Mouse (Mus musculus): Measurements from ENCODE around the gene Pptc7. TPM values are rescaled to one million over a fixed set of nuclear protein-coding genes. Genes with fewer than 3 reads are reported as not detected.

Gene Pptc7
- polyA plus RNA-seq, 1 experiment from 2014 or later: 8.6 TPM

DNA sequence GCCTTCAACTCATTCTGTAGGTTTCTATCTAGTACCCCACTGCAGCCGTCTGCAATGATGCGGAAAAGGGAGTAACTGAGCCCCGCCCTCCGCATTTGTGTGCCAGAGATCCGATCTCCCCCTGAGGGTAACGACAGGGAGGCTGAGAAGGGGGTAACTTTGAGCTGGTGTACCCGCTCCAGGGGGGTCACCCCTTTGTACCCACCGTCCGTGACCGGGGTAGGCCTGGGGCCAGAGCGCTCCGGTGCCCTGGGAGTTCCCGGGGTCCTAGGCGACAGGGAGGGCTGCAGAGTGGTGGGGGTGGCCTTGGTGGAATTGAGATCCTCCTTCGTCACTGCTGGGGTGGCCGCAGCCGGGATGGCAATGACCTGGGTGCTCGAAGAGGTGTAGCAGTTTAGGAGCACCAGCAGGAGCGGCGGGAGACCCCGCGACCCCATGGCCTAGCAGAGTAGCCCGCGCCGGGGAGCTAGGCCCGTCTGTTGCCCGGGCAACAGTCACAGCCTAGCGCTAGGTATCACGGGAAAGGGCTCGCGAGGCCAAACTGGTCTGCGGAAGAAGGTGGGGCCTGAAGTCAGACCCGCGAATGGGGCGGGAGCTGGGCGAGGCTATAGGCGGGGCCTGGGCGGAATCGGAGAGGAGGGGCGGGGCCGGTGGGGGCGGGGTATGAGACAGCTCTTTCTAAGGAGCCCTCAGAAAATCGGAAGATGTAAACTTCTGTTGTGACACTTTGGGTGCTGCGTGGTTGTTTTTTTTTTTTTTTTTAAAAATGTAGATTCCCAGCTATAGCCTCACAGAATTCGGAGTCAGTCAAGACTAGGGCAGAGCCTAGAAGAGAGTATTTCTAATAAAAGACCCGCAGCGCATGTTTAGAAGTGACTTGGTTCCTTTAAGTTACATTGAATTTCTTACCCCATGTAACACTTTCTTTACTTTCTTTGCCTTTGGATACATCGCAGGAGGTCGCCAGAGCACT lies 19.9 kb upstream of the Pptc7 start, which contains the start of gene Tctn1:
Gene Tctn1 (minus strand): TSS at position 528 of the 973 bp plus-strand sequence.
- Histone ChIP-seq H3K4me1 (replicated peaks; ENCODE audit: control insufficient read depth, insufficient read depth, low read length) (peaks cover 5% of the 10 kb centered on the region; the same call in 1 of the 2 replicates), H3K4me2 (ENCODE audit: low read depth, low read length) (peak within 1 kb of the TSS; percentile 67), H3K36me3 (ENCODE audit: control insufficient read depth, insufficient read depth, low read length) (no peaks in the 10 kb centered on the region), H3K27ac (ENCODE audit: low read length) (no peak within 1 kb of the TSS), H3K4me3 (ENCODE audit: low read length) (peak within 1 kb of the TSS; percentile 78), H3K9ac (ENCODE audit: low read length) (peak within 1 kb of the TSS; percentile 86), H3K9me3 (ENCODE audit: control insufficient read depth, low read length) (no peaks in the 10 kb centered on the region), H3K27me3 (ENCODE audit: control insufficient read depth, insufficient read depth, low read depth, low read length) (no peaks in the 10 kb centered on the region)
- WGBS: under 1% methylated on average over 49 of the region's 49 CpGs
- ATAC-seq (ENCODE audit: low read depth): peak; percentile 100

DNA sequence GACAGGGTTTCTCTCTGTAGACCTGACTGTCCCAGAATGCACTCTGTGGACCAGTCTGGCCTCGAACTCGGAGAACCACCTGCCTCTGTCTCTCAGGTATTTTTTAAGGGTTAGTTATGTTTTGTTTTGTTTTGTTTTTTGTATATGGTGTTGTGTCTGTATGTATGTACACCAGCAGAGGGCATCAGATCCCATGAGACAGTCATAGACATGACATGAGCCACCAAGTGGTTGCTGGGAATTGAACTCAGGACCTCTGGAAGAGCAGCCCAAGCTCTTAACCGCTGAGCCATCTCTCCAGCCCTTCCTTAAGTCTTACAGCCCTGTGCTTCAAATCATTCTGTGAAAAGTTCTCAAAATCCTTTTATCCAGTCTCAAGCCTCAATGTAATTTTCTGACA lies 19.0 kb upstream of the Pptc7 start:
- no peaks in the 10 kb centered on the region for H3K36me3 ChIP-seq (ENCODE audit: control insufficient read depth, insufficient read depth, low read length)
- H3K9ac ChIP-seq (ENCODE audit: low read length): no peak overlapping the region
- H3K4me1 ChIP-seq (replicated peaks; ENCODE audit: control insufficient read depth, insufficient read depth, low read length): peaks cover 5% of the 10 kb centered on the region; the same call in 1 of the 2 replicates
- WGBS: 76% methylated on average over 3 of the region's 3 CpGs
- H3K27me3 ChIP-seq (ENCODE audit: control insufficient read depth, insufficient read depth, low read depth, low read length): no peaks in the 10 kb centered on the region
- no peak overlapping the region for H3K27ac ChIP-seq (ENCODE audit: low read length)
- no peak for ATAC-seq (ENCODE audit: low read depth)
- no peaks in the 10 kb centered on the region for H3K9me3 ChIP-seq (ENCODE audit: control insufficient read depth, low read length)
- no peak overlapping the region for H3K4me2 ChIP-seq (ENCODE audit: low read depth, low read length)
- H3K4me3 ChIP-seq (ENCODE audit: low read length): no peak overlapping the region

DNA sequence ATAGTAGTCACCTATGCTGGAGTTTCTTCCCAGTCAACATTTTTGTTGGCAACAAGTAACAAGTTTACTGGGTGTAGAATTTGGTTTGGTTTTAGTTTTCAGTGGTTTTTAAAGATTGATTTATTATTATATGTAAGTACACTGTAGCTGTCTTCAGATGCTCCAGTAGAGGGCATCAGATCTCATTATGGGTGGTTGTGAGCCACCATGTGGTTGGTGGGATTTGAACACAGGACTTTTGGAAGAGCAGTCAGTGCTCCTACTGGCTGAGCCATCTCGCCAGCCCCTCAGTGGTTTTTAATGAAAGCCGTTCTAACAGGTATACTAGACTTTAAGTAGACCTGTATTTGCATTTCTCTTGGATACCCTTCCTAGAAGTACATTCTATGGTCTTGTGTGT lies 18.2 kb upstream of the Pptc7 start:
- no peak overlapping the region for H3K4me2 ChIP-seq (ENCODE audit: low read depth, low read length)
- no peak overlapping the region for H3K27ac ChIP-seq (ENCODE audit: low read length)
- no peaks in the 10 kb centered on the region for H3K27me3 ChIP-seq (ENCODE audit: control insufficient read depth, insufficient read depth, low read depth, low read length)
- no peak overlapping the region for H3K4me3 ChIP-seq (ENCODE audit: low read length)
- H3K9me3 ChIP-seq (ENCODE audit: control insufficient read depth, low read length): no peaks in the 10 kb centered on the region
- WGBS: 86% methylated on average over 2 of the region's 2 CpGs
- H3K9ac ChIP-seq (ENCODE audit: low read length): no peak overlapping the region
- H3K36me3 ChIP-seq (ENCODE audit: control insufficient read depth, insufficient read depth, low read length): no peaks in the 10 kb centered on the region
- peaks cover 5% of the 10 kb centered on the region; the same call in 1 of the 2 replicates for H3K4me1 ChIP-seq (replicated peaks; ENCODE audit: control insufficient read depth, insufficient read depth, low read length)
- ATAC-seq (ENCODE audit: low read depth): no peak

GRCm38 (mm10) chr5:122267136-122267535 lies 17.0 kb upstream of the Pptc7 start:
- 58% methylated on average over 7 of the region's 7 CpGs for WGBS

DNA sequence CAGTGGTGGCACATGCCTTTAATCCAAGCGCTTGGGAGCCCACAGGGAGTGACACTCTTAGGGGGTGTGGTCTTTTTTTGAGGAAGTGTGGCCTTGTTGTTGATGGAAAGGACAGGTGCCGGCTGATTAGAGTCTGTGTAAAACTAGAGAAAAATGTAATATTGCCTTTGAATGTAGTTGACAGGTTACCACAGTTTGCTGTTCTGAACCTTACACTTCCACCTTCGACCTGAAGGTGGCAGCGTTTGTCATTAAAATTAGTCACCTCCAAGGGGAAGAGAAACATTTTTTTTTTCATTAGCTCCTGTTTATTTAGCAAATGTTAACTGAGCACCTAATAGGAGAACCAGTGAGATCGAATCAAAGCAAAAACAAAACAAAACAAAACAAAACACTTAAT lies 16.3 kb upstream of the Pptc7 start:
- Histone ChIP-seq H3K4me1 (replicated peaks; ENCODE audit: control insufficient read depth, insufficient read depth, low read length) (peaks cover 5% of the 10 kb centered on the region; the same call in 1 of the 2 replicates), H3K27me3 (ENCODE audit: control insufficient read depth, insufficient read depth, low read depth, low read length) (no peaks in the 10 kb centered on the region), H3K36me3 (ENCODE audit: control insufficient read depth, insufficient read depth, low read length) (no peaks in the 10 kb centered on the region), H3K4me2 (ENCODE audit: low read depth, low read length) (no peak overlapping the region), H3K9ac (ENCODE audit: low read length) (no peak overlapping the region), H3K9me3 (ENCODE audit: control insufficient read depth, low read length) (no peaks in the 10 kb centered on the region), H3K27ac (ENCODE audit: low read length) (no peak overlapping the region), H3K4me3 (ENCODE audit: low read length) (no peak overlapping the region)
- WGBS: 21% methylated on average over 5 of the region's 5 CpGs
- ATAC-seq (ENCODE audit: low read depth): no peak

More at GRCm38 (mm10) chr5:122267136-122267535, 17.0 kb upstream of the Pptc7 start:
- H3K36me3 ChIP-seq (ENCODE audit: control insufficient read depth, insufficient read depth, low read length): no peaks in the 10 kb centered on the region
- no peak overlapping the region for H3K4me2 ChIP-seq (ENCODE audit: low read depth, low read length)
- H3K9ac ChIP-seq (ENCODE audit: low read length): no peak overlapping the region
- H3K9me3 ChIP-seq (ENCODE audit: control insufficient read depth, low read length): no peaks in the 10 kb centered on the region
- H3K27me3 ChIP-seq (ENCODE audit: control insufficient read depth, insufficient read depth, low read depth, low read length): no peaks in the 10 kb centered on the region
- H3K4me3 ChIP-seq (ENCODE audit: low read length): no peak overlapping the region
- peaks cover 5% of the 10 kb centered on the region; the same call in 1 of the 2 replicates for H3K4me1 ChIP-seq (replicated peaks; ENCODE audit: control insufficient read depth, insufficient read depth, low read length)
- H3K27ac ChIP-seq (ENCODE audit: low read length): no peak overlapping the region
- no peak for ATAC-seq (ENCODE audit: low read depth)

GRCm38 (mm10) chr5:122268858-122269604 lies 15.1 kb upstream of the Pptc7 start:
- 34% methylated on average over 12 of the region's 12 CpGs for WGBS
- no peak overlapping the region for H3K4me3 ChIP-seq (ENCODE audit: low read length)
- H3K9ac ChIP-seq (ENCODE audit: low read length): no peak overlapping the region
- ATAC-seq (ENCODE audit: low read depth): no peak
- no peaks in the 10 kb centered on the region for H3K36me3 ChIP-seq (ENCODE audit: control insufficient read depth, insufficient read depth, low read length)
- H3K4me2 ChIP-seq (ENCODE audit: low read depth, low read length): no peak overlapping the region
- H3K4me1 ChIP-seq (replicated peaks; ENCODE audit: control insufficient read depth, insufficient read depth, low read length): no peaks in the 10 kb centered on the region
- no peaks in the 10 kb centered on the region for H3K27me3 ChIP-seq (ENCODE audit: control insufficient read depth, insufficient read depth, low read depth, low read length)
- 0 out of 2 replicates have a peak overlapping the region, but pooled peaks have one; percentile 10 for H3K27ac ChIP-seq (ENCODE audit: low read length)
- H3K9me3 ChIP-seq (ENCODE audit: control insufficient read depth, low read length): no peaks in the 10 kb centered on the region

DNA sequence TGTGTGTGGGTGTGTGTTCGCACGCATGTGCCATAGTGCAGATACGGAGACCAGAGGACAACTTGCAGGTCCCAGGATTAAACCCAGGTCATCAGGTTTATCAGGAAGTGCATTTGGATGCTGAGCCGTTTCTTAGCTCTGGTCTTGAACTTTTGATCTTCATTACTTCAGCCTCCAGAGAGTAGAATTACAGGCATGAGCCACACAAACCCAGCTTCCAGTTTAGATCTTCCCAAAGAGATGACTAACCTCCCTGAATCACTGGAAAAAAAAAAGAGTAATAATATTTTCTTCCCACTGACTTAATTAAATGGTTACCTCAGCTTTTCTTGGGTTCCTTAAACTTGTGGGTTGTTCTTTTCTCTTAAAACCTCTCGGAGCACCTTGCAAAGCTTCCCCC lies 11.3 kb upstream of the Pptc7 start:
- no peak overlapping the region for H3K4me3 ChIP-seq (ENCODE audit: low read length)
- no peaks in the 10 kb centered on the region for H3K9me3 ChIP-seq (ENCODE audit: control insufficient read depth, low read length)
- ATAC-seq (ENCODE audit: low read depth): no peak
- WGBS: 68% methylated on average over 5 of the region's 5 CpGs
- no peak overlapping the region for H3K9ac ChIP-seq (ENCODE audit: low read length)
- H3K4me1 ChIP-seq (replicated peaks; ENCODE audit: control insufficient read depth, insufficient read depth, low read length): no peaks in the 10 kb centered on the region
- H3K27me3 ChIP-seq (ENCODE audit: control insufficient read depth, insufficient read depth, low read depth, low read length): no peaks in the 10 kb centered on the region
- H3K27ac ChIP-seq (ENCODE audit: low read length): no peak overlapping the region
- H3K36me3 ChIP-seq (ENCODE audit: control insufficient read depth, insufficient read depth, low read length): no peaks in the 10 kb centered on the region
- no peak overlapping the region for H3K4me2 ChIP-seq (ENCODE audit: low read depth, low read length)

- peak; percentile 43; the same call in 1 of the 2 replicates for ATAC-seq (ENCODE audit: low read depth)
- H3K4me3 ChIP-seq (ENCODE audit: low read length): no peak overlapping the region
- H3K4me2 ChIP-seq (ENCODE audit: low read depth, low read length): no peak overlapping the region
- H3K27me3 ChIP-seq (ENCODE audit: control insufficient read depth, insufficient read depth, low read depth, low read length): no peaks in the 10 kb centered on the region
- H3K9me3 ChIP-seq (ENCODE audit: control insufficient read depth, low read length): no peaks in the 10 kb centered on the region
- 35% methylated on average over 5 of the region's 5 CpGs for WGBS
- peaks cover 3% of the 10 kb centered on the region for H3K4me1 ChIP-seq (replicated peaks; ENCODE audit: control insufficient read depth, insufficient read depth, low read length)
- H3K36me3 ChIP-seq (ENCODE audit: control insufficient read depth, insufficient read depth, low read length): no peaks in the 10 kb centered on the region
- H3K27ac ChIP-seq (ENCODE audit: low read length): no peak overlapping the region
- H3K9ac ChIP-seq (ENCODE audit: low read length): no peak overlapping the region
Observed at GRCm38 (mm10) chr5:122274785-122275184, 9.4 kb upstream of the Pptc7 start.

- no peak overlapping the region for H3K4me3 ChIP-seq (ENCODE audit: low read length)
- H3K9me3 ChIP-seq (ENCODE audit: control insufficient read depth, low read length): no peaks in the 10 kb centered on the region
- no peaks in the 10 kb centered on the region for H3K27me3 ChIP-seq (ENCODE audit: control insufficient read depth, insufficient read depth, low read depth, low read length)
- WGBS: 74% methylated on average over 7 of the region's 7 CpGs
- no peak overlapping the region for H3K4me2 ChIP-seq (ENCODE audit: low read depth, low read length)
- no peak overlapping the region for H3K27ac ChIP-seq (ENCODE audit: low read length)
- no peak overlapping the region for H3K9ac ChIP-seq (ENCODE audit: low read length)
- no peak for ATAC-seq (ENCODE audit: low read depth)
- H3K4me1 ChIP-seq (replicated peaks; ENCODE audit: control insufficient read depth, insufficient read depth, low read length): peaks cover 21% of the 10 kb centered on the region
- no peaks in the 10 kb centered on the region for H3K36me3 ChIP-seq (ENCODE audit: control insufficient read depth, insufficient read depth, low read length)
Observed at GRCm38 (mm10) chr5:122278946-122279345, 5.2 kb upstream of the Pptc7 start.
